Mouse (Mus musculus) adrenal gland, postnatal 25 days (tissue): ENCODE measurements around the gene Baiap3. TPM values are rescaled to one million over a fixed set of nuclear protein-coding genes. Genes with fewer than 3 reads are reported as not detected.

Experiments
- DNase-seq: peaks from one replicate; pipeline ENCODE4 v3.0.0; 2021; ENCODE audit warnings: mixed read lengths
- long read RNA-seq: library from polyadenylated mRNA; stranded (forward); transcript quantifications from one replicate; pipeline ENCODE4 v2.0.0, GENCODE M21; 2021
- total RNA-seq: library from RNA; stranded (reverse); gene quantifications from 2 replicates; pipeline ENCODE4 v1.2.3, GENCODE M21; 2021

Baiap3 gene
- 6.8 and 15.0 TPM in 2 replicates for total RNA-seq
- long read RNA-seq, full-length matches to known transcripts = 5 of 15 reads
- long read RNA-seq, partial matches to known transcripts = 4 of 15 reads
- long read RNA-seq, other reads (novel, unspliced or antisense) = 6 of 15 reads

DNA sequence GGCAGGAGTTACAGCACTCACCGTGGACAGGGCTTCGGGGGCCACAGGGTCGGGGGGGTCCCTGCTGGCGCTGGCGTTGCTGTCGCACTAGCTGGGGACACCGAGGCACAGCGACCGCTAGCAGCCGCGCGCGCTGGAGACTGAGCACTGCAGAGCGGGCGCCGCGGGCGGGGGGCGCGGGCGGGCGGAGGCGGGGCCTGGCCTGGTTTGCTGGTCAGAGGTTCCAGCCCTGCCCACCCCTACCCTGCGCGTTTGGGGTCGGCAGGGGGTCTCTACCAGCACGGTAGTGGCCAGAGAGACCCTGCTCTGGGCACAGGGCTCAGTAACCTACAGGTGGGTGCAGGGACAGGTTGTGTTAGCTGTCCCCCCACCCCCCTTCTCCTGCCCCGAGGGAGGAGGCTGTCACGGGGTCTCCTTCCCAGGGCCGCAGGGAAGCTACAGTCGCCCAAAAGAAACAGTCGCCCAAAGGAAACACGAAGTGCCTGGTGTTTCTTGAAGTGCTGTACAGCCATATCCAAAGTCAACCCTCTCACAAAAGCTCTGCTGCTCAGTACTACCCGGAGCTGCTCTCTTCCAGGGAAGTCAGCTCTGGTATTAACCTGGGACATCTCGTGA lies at the start of gene Baiap3:
Gene Baiap3 (minus strand): TSS at position 225 of the 615 bp plus-strand sequence.
- DNase-seq = peak; percentile 26

DNA sequence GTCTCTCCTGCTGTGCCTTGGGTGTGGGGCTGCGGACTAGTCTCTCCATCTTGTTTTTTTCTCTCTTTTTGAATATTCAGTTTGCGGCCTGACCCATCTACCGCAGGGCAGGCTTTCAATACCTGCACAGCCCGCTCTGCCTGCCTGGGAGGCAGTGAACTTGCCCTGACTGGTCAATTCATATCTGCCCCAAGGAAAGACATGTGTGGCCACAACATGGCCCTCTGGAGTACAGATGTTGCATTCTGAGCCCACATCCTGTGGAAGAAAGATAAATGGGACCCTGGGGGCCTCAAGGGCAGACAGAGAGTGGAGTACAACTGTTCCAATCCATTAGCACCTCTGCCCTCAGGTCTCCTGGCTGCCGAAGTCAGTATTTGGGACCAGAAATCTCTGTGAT lies 41.9 kb upstream of the Baiap3 start, which contains the start of gene Prss34:
Gene Prss34 (plus strand): TSS at position 301 of the 400 bp plus-strand sequence.
- DNase-seq = no peak

DNA sequence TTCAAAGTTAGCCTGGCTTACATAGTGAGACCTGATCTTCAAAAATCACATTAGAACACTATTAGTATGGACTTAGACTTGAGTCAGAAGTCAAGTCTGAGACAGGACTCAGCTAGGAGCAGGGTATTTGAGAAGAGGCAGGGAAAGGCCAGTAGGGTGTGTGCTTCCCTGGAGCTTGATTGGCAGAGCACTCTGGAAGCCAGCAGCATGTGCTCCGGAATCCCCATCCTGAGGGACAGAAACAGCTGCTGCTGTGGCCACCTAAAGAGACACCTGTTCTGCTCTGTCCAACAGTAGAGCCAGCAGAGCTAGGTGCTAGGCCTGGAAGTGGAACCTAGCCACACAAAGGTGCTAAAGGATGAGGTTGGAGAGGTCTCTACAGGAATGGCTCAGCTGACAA lies 37.9 kb upstream of the Baiap3 start:
- DNase-seq = no peak

DNA sequence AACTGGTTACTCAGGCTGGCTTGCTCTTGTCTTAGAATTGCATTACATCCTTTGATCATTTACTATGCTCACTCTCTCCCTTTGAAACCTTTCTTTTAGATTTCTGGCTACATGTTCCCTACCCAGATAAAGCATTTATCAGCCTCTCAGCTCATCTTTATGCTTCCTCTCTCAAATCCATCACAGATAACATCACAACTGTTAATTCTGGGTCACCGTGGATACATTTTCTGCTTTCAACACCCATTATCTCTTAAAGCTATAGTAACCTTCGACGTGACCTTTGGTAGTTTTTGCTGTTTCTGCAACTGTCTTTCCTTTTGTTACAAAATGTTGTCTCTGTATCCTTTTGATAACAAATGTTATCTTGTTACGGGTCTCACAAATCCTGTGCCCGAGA lies 37.3 kb upstream of the Baiap3 start:
- no peak for DNase-seq

DNA sequence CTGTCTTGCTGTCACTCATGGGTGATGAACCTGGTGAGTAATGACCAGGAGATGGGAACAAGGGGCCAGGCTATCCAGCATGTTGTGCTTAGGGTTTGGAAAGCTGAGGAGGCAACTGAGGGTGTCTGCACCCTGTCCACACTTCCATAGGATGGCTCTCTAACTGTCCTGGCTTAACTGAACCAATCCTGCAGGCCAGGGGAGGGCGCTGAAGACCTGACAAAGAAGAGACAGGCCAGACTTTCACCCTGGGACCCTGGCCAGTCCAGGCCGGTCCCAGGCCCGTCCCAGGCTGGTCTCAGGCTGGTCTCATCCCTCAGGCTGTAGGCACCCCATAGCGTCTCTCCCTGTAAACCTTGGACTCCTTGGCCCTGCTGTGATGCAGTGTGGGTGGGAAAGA lies 34.2 kb upstream of the Baiap3 start:
- no peak for DNase-seq

DNA sequence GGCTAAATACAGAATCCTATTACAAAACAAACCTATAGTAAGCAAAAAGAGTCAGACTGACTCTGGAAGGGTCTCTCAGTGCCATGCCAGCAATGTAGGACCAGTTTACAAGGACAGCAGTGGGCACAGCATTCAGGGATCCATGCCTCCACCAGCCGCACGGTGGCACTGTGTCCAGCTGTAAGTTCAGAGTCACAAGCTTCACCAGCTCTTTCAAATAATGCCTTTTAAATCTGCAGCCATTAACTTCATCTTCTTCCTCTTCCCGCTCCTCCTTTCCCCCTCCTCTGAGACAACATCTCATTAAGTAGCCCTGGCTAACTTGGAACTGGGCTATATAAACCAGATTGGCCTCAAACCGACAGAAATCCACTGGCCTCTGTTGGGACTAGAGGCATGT lies 32.7 kb upstream of the Baiap3 start:
- peak; percentile 64 for DNase-seq

DNA sequence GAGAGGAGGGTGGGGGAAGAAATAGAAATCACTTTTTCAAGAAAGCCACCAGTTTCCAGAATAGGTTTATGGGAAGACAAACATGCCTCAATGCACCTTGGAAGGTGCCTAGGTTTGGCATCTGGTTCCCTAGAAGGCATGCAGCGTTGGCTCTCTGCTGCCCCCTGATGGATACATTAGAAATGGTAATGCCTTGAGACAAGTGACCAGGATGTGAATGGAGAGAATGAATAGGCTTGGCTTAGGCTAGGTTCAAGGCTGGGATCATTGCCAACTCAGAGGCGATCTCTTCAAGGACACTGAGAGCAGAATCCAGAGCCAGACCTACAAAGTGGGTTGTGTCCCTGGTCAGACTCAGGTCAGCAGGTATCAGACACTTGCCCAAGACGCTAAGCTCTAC lies 28.9 kb upstream of the Baiap3 start:
- DNase-seq = peak; percentile 67

DNA sequence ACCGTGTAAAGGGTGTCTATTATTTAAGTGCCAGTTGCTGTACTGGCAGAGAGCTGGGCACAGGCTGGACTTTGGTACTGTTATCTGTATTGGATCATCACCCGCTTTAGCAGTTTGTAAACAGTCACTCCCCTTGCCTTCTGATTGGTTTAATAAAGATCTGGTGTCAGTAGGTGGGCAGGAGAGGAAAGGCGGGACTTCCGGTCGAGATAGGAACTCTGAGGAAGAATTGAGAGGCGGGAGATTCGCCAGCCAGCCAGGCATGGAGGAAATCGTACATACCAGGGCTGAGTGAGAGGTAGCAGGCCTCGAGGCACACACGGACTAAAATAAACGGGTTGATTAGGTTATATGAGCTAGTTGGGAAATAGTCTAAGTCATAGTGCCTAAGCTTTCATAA lies 26.0 kb upstream of the Baiap3 start:
- DNase-seq = peak; percentile 50

DNA sequence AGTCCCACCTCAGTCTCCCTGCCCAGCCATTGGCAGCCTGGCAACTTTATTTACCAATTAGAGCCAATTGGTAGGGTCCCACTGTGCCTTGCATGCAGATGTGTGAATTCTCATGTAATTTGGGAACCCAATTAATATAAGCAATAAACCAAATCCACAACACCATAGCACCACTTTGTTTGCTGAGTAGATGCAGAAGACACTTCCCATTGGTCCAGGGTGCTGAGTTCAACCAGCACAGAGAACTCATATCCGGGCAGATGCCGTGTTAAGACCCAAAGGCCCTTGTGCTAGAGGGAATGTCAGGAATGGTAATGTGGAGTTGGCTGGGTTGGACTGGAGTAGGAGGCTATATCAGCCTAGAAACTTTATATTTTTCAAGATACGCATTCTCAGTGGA lies 19.7 kb upstream of the Baiap3 start:
- no peak for DNase-seq

DNA sequence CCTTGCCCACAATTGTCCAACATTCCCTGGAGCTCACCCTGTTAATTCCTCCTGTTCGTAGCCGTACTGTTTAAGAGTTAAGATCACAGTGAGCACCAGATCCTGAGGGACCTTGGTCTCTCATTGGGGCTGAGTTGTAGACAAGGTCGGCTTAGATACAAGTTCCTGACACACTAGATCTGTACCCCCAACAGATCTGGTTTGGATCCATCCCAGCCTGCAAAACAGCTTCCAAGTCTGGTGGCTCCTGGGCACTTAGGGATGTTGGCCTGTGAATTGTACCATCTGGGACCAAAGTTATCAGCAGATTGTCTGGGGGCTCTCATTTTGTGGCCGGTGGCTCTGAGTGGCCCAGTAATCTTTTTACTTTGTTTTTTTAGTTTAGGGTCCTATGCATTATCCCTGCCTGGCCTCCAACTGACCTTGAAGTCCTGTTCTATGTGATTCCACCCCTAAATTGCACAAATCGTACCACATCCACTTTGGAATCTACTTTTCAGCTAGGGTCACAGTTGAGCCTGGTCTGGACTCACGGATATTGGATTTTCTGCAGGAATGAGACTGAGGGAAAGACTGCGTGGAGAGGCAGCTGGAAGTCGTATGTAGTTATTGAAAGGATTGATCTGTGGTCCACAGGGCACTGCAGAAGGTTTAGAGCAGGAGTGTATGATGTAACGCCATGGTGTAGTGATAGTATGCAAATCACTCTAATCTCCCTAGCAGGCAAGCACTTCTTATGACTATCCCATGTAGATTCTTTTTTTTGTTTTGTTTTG lies 18.6 kb upstream of the Baiap3 start, which contains the start of gene Ube2i:
Gene Ube2i (minus strand): TSS at position 52 of the 776 bp plus-strand sequence.
- DNase-seq = no peak

DNA sequence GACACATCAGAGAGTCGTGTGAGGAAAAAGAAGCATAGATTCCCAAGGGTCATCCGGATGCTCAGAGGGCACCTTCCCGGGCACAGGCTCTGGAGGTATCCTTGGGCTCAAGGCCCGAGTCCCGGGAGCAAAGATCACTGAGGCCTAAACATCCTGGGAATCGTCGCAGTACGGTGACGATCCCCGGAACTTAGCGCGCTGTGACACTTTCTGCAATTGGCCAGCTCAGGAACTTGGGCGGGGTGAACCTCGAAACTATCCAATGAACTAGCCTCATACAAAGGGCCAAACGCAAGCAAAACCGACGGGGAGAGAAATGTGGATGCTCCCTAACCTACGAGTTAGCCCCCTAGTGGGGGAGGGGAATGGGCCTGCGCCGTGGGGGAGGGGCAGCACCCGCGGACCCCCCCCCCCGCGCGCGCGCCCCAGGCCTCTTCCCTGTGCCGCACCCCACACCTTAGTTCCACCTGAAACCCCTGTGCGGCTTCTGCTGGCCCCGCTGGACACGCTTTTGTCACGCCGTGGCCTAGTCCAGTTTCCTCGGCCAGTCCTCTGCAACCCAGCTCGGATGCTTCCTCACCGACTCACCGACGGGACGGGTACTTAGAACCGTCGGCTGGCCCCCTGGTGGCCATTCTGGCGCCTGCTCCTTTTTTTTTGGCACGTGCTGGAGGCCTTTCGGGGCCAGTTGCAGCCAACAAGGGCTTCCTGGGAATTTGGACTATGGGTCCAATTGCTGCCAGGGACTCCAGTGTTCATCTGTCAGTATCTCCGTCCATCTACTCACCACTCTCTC lies 17.7 kb upstream of the Baiap3 start:
- peak; percentile 87 for DNase-seq

DNA sequence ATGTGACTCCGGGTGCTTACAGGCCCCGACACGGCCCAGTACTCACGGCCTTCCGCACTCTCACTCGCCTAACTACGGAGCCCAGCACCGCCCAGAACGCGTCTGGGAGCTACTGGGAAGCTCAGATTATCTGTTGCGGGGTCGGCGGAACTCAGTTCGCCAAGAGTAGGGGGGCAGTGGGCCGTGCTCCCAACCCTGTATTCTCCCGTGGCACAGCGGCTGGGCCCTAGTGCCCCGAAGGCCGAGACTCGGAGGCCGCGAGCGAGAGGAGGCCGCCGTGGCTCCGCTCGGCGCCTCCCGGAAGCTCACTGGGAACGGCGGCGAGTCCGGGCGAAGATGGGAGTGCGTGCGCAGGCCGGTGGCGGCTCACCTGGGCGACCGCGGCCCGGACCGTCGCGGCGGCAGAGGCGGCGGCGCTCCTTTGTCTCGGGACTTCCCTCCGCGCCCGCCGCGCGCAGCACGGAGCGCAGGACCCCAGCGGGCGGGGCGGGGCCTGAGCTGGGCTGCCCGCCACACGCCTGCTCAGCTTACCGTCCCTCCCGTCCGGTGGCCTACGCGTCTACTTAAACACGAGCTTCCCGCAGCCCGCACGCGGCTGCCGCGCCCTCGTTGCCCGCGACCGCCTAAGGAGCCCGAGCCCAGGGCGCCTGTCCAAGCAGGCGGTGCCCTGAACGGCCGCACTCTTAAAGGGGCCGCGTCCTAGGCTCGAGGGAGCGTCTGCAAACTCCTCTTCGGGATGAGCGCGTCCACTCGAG lies 17.0 kb upstream of the Baiap3 start:
- peak; percentile 83 for DNase-seq

DNA sequence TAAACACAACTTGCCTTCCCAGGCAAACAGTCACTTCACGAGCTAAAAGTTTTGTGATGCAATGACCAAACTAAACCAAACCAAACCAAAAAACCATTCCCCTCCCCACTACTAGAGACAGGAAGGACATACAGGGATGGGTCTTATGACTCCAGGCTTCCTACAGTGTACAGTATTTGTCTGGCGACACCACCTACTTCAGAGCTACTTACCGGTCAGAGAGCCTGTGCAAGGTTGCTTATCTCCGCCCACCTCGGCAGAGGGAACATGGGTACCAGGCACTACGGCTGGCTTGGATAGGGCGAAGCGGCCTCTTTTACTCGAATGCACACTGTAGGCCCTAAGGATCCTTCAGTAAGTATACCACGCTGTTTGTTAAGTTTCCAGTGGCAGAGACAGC lies 16.2 kb upstream of the Baiap3 start:
- DNase-seq = no peak

DNA sequence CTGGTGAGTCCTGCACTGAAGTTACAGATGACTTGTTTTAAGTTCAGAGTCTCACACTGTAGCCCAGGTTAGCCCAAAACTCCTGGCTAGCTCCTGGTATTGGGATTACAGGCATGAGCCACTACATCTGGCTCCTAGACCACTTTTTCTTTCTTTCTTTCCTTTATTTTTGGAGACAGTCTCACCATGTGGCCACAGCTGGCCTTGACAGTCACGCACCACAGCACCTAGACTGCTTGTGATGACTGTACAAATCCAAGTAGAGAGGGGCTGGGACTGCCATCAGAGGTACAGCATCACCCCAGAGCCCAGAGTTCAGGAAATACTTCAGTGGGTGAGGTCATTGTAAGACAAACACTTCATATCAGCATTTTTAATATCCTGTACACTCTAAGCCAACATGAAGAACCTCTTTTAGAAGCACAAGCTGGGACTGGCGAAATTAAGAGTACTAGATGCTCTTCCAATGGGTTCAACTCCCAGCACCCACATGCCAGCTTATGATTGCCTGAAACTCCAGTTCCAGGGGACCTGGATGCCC lies 14.7 kb upstream of the Baiap3 start:
- no peak for DNase-seq

DNA sequence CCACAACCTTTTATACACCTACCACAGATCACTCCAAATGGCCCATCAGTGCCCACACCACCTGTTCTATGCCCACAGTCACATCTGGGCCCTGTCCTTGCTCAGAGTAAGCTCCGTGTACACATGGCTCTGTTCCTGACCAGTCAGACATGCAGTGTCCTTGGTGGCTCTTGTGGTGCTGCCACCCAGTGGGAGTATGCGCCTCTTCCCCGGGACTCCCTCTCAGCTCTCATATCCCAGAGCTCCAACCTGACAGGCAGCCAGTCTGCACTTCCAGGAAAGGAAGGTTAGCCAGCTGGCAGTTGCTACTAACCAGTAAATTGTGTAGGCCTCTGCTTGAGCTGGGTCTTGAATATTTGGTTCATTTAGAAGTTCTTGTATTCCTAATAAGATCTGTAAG lies 8.3 kb upstream of the Baiap3 start:
- peak; percentile 68 for DNase-seq

DNA sequence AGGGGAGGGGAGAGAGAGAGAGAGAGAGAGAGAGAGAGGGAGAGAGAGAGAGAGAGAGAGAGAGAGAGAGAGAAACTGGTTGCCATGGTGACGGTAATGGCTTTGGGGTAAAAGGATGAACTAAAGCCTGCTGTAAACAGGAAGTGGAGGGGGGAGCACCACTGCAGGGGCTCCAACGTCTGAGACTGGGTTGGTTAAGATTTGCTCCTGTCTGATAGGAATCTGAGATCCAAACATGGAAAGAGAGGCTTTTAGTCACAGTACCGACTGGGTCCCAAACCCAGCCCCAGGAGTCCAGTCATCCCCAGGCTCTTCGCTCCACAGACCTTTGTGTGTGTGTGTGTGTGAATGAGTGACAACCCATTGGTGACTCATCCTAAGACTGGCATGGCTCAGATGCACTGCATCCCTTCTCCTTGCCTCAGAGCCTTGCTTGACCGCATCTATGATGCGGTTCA lies 1.7 kb upstream of the Baiap3 start:
- DNase-seq = no peak

DNA sequence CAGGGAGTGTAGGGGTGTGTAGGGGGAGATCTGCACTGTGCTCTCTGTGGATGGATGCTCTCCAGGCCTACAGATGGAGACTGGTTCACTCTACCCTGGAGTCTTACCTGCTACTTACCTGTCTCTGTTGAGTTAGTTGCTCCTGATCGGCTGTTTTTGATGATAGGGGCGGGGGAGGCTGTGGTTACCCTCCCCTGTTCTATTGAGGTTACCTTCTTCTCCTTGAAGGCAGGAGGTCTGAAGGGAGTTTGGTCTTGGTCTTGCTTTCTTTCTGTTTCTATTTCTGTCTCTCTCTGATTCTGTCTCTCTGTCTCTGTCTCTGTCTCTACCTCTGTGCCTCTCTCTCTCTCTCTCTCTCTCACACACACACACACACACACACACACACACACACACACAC lies 1.1 kb downstream of the Baiap3 start:
- DNase-seq = no peak

DNA sequence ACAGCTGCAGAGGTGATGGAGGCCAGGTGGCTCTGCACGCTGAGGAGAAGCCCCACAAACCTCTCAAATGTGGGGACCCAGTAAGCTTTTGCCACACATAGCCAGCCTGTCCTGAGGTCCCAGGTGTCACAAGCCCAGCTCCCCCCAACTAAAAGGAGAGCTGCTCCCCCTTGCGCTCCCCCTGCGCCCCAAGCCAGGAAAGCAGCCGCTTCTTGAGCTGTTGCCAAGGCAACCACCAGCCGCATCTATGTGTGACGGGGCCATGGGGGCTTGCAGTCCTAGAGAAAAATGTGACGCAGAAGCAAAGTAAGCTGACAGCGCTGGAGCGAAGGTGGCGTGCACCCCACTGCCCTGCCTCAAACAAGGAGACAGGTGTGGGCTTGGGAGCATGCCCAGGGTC lies 2.4 kb downstream of the Baiap3 start:
- no peak for DNase-seq

DNA sequence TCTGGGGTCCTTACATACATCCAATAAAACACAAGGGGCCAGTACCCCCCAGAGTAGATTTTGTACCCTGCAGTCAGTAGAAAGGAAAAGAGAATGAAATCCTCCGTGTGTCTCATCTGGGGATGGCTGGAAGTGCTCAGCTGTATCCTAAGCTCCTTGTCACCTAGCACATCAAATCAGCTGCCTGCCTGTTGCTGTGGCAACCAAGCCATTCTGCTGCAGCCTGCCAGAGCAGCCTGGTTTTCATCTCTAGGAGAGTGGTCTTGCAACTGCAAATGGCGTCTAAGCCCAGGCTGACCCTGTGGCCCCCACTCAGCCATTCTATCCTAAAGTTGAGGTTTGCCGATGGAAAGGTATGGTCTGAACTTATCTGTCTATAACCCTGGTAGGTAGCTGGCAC lies 3.5 kb downstream of the Baiap3 start:
- DNase-seq = no peak

DNA sequence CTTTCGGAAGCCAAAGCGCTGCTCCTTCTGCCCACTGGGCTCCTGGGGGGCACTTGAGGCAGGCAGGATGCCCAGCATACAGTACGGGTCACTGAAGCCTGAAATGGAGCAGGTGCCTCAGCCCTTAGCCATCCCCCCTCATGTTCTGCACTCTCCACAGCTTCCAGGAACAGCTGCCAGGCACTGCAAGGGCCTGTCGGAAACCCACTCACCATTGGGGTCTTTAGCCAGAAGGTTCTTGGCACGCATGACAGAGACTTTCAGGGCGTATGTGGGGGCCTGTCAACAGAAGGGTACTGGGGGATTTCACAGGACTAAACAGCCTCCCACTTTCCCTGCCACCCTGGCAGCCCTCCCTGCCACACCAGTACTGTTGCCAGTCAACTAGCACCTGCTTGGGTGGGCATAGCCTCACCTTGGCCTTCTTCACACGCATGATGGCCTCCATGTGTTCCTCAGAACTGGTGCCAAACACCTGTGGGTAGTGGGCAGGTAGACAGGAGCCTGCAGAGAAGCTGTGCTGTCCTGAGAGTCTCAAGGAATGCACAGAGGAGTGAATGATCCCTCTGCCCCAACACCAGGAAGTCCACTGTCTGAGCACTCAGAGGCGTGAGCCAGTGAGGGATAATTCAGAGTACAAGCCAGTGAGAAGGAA lies 5.9 kb downstream of the Baiap3 start:
- no peak for DNase-seq
